Mouse (Mus musculus): ENCODE measurements around the gene Tulp4.

DNA sequence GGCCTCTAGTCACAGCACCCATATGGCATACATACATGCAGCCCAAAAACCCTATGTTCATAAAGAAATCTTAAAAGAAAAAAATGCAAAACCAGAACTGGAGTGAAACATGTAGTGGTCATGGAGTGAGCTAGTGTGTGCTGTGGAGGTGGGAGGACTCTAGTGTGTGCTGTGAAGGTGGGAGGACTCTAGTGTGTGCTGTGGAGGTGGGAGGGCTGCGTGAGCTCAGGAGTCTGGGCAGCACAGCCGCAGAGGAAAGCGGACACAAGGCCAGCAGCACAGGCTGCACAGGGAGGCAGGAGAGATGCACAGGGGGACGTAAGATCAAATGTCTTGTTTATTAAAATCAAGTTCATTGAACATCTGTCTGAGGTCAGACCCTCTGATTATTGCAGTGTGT is 17.5 kb downstream of the Tulp4 start:
- TF ChIP-seq CTCF (IDR thresholded peaks at IDR 0.05; ENCODE audit: low read depth): no peak
- TF ChIP-seq EP300 (optimal IDR thresholded peaks at IDR 0.05): no peak

Measured in stomach, postnatal 0 days (tissue).